Comparison of ENCODE assay signal across 27 mouse cellular contexts in genomic region chr9:106119075-106119474, GRCm38 (mm10). TPM values are rescaled to one million over a fixed set of nuclear protein-coding genes. Genes with fewer than 3 reads are reported as not detected.
DNase-seq lines count a peak whose midpoint lies in the region; ATAC-seq and TF ChIP-seq lines count a peak whose summit lies in the region.
"Had no signal": no experiment of that assay in that cellular context is flagged by ENCODE, and none has a peak within 500 bp of the region (broad histone marks: within the 10 kb centered on the region; RNA-seq: fewer than 3 reads in every experiment).

No protein-coding gene starts in this region.

- no peak overlapping the region for H3K9ac ChIP-seq in forebrain, postnatal 0 days
- no peak overlapping the region for H3K9ac ChIP-seq in forebrain, embryonic 11.5 days (ENCODE audit: low read length)
- H3K9ac ChIP-seq in midbrain, embryonic 14.5 days (replicated peaks; ENCODE audit: low read length): no peak overlapping the region
- no peak overlapping the region for H3K9ac ChIP-seq in midbrain, embryonic 15.5 days
- H3K9ac ChIP-seq: forebrain, embryonic 12.5 days; heart, embryonic 13.5 days; hindbrain, embryonic 14.5 days had no signal

- TF ChIP-seq CTCF in forebrain, postnatal 0 days (IDR thresholded peaks at IDR 0.05; ENCODE audit: low read depth): no peak

- peaks cover 3% of the 10 kb centered on the region; the same call in 1 of the 2 replicates for H3K27me3 ChIP-seq in forebrain, postnatal 0 days (ENCODE audit: insufficient read depth, low read length)
- H3K27me3 ChIP-seq in forebrain, embryonic 11.5 days (ENCODE audit: control insufficient read depth, insufficient read depth, low read length): no peaks in the 10 kb centered on the region
- H3K27me3 ChIP-seq in midbrain, embryonic 14.5 days (ENCODE audit: control insufficient read depth, insufficient read depth, low read length): no peaks in the 10 kb centered on the region
- H3K27me3 ChIP-seq in midbrain, embryonic 15.5 days (replicated peaks): 0 out of 2 replicates have a peak, but pooled peaks cover 4% of the 10 kb centered on the region
- H3K27me3 ChIP-seq: forebrain, embryonic 12.5 days had no signal

- no peak overlapping the region for H3K4me2 ChIP-seq in forebrain, postnatal 0 days (ENCODE audit: low read depth)
- no peak overlapping the region for H3K4me2 ChIP-seq in forebrain, embryonic 11.5 days (ENCODE audit: low read depth, low read length, severe bottlenecking)
- H3K4me2 ChIP-seq in midbrain, embryonic 14.5 days (ENCODE audit: low read length): no peak overlapping the region
- no peak overlapping the region for H3K4me2 ChIP-seq in midbrain, embryonic 15.5 days
- H3K4me2 ChIP-seq: forebrain, embryonic 12.5 days; heart, embryonic 13.5 days; hindbrain, embryonic 14.5 days had no signal

- peaks cover 7% of the 10 kb centered on the region; the same call in 1 of the 2 replicates for H3K4me1 ChIP-seq in forebrain, postnatal 0 days (ENCODE audit: insufficient read depth)
- H3K4me1 ChIP-seq in forebrain, embryonic 11.5 days (replicated peaks; ENCODE audit: control insufficient read depth, insufficient read depth, low read length): peaks cover 6% of the 10 kb centered on the region
- peaks cover 15% of the 10 kb centered on the region for H3K4me1 ChIP-seq in midbrain, embryonic 14.5 days (ENCODE audit: control insufficient read depth, insufficient read depth, low read length)
- H3K4me1 ChIP-seq in midbrain, embryonic 15.5 days: peaks cover 9% of the 10 kb centered on the region
- H3K4me1 ChIP-seq: heart, embryonic 13.5 days had no signal

- H3K27ac ChIP-seq in forebrain, postnatal 0 days (ENCODE audit: low read depth, low read length): no peak overlapping the region
- no peak overlapping the region for H3K27ac ChIP-seq in forebrain, embryonic 11.5 days (ENCODE audit: low read depth, low read length)
- H3K27ac ChIP-seq in midbrain, embryonic 14.5 days (replicated peaks; ENCODE audit: low read depth, low read length): no peak overlapping the region
- H3K27ac ChIP-seq in midbrain, embryonic 15.5 days: no peak overlapping the region
- H3K27ac ChIP-seq: forebrain, embryonic 12.5 days; gastrocnemius, adult 2 months; heart, embryonic 13.5 days; hindbrain, embryonic 14.5 days; hindbrain, postnatal 0 days had no signal

- peak; percentile 73 for ATAC-seq in forebrain, postnatal 0 days
- no peak for ATAC-seq in forebrain, embryonic 11.5 days (replicated peaks; ENCODE audit: low FRiP score)
- no peak for ATAC-seq in midbrain, embryonic 14.5 days (ENCODE audit: low FRiP score, low TSS enrichment)
- ATAC-seq in midbrain, embryonic 15.5 days (replicated peaks): no peak
- ATAC-seq: forebrain, embryonic 16.5 days; hindbrain, postnatal 0 days; inflammation-experienced regulatory T-cells, adult 6 months; intestine, embryonic 16.5 days; Patski had no signal

- no peak overlapping the region for H3K4me3 ChIP-seq in forebrain, postnatal 0 days (ENCODE audit: low read depth, low read length)
- no peak overlapping the region for H3K4me3 ChIP-seq in forebrain, embryonic 11.5 days (ENCODE audit: low read depth, low read length)
- no peak overlapping the region for H3K4me3 ChIP-seq in midbrain, embryonic 14.5 days (replicated peaks; ENCODE audit: low read depth, low read length)
- H3K4me3 ChIP-seq in midbrain, embryonic 15.5 days: no peak overlapping the region
- H3K4me3 ChIP-seq: forebrain, embryonic 12.5 days; gastrocnemius, adult 2 months; heart, embryonic 13.5 days had no signal

- 37% methylated on average over 9 of the region's 9 CpGs for WGBS in forebrain, postnatal 0 days
- 73% methylated on average over 9 of the region's 9 CpGs for WGBS in forebrain, embryonic 11.5 days
- 30% methylated on average over 9 of the region's 9 CpGs for WGBS in midbrain, embryonic 14.5 days
- 41% methylated on average over 9 of the region's 9 CpGs for WGBS in midbrain, embryonic 15.5 days

- H3K9me3 ChIP-seq in forebrain, postnatal 0 days (ENCODE audit: low read length): no peaks in the 10 kb centered on the region
- H3K9me3 ChIP-seq in forebrain, embryonic 11.5 days (ENCODE audit: control insufficient read depth, low read length): no peaks in the 10 kb centered on the region
- no peaks in the 10 kb centered on the region for H3K9me3 ChIP-seq in midbrain, embryonic 14.5 days (ENCODE audit: control insufficient read depth, low read length)
- no peaks in the 10 kb centered on the region for H3K9me3 ChIP-seq in midbrain, embryonic 15.5 days
- H3K9me3 ChIP-seq: forebrain, embryonic 12.5 days; G1E; heart, embryonic 13.5 days had no signal

- no peaks in the 10 kb centered on the region for H3K36me3 ChIP-seq in forebrain, postnatal 0 days (ENCODE audit: insufficient read depth)
- no peaks in the 10 kb centered on the region for H3K36me3 ChIP-seq in forebrain, embryonic 11.5 days (ENCODE audit: control insufficient read depth, insufficient read depth, low read length)
- H3K36me3 ChIP-seq in midbrain, embryonic 14.5 days (ENCODE audit: control insufficient read depth, insufficient read depth, low read length): no peaks in the 10 kb centered on the region
- no peaks in the 10 kb centered on the region for H3K36me3 ChIP-seq in midbrain, embryonic 15.5 days (replicated peaks)
- H3K36me3 ChIP-seq: forebrain, embryonic 12.5 days; G1E; heart, embryonic 13.5 days had no signal

- peak; percentile 58 for DNase-seq in forebrain, postnatal 0 days
- no peak for DNase-seq in forebrain, embryonic 11.5 days (ENCODE audit: low spot score)
- peak; percentile 43 for DNase-seq in midbrain, embryonic 14.5 days
- peak; percentile 19 for DNase-seq in R1 (ENCODE audit: low read depth, low spot score)
- DNase-seq in thymus, postnatal 4 days: no peak
- DNase-seq: adrenal gland, adult 2 months; adrenal gland, postnatal 14 days; B cell, adult 2 months; cerebellum, adult 18-20 months; cerebellum, adult 9-10 months; cerebellum, postnatal 14 days; gastrocnemius, adult 2 months; gastrocnemius, postnatal 14 days; heart, adult 18-20 months; heart, postnatal 14 days; heart, postnatal 4 days had no signal

RNA-seq across cellular contexts. Expression of gene Col6a4, which starts 22.5 kb away (rescaled TPM):
- 0.81 and 2.0 TPM in 2 replicates for total RNA-seq in forebrain, postnatal 0 days (2014; rRNA removed)
- polyA plus RNA-seq in forebrain, postnatal 0 days (2015; fragmentation: Nextera tagmentation; extraction: Ambion mirVana): 0.92 and 1.1 TPM in 2 replicates
- polyA plus RNA-seq in forebrain, embryonic 11.5 days (2014; fragmentation: Nextera tagmentation; extraction: Ambion mirVana): 0.32 and 0.53 TPM in 2 replicates
- polyA plus RNA-seq in midbrain, embryonic 14.5 days (2014; fragmentation: Nextera tagmentation; extraction: Ambion mirVana): 0.38 and 0.81 TPM in 2 replicates
- polyA plus RNA-seq in midbrain, embryonic 15.5 days (2015; fragmentation: Nextera tagmentation; extraction: Ambion mirVana): 1.8 TPM in 2 replicates
- total RNA-seq: gastrocnemius, adult 2 months had no signal
- polyA plus RNA-seq: embryonic facial prominence, embryonic 11.5 days; G1E; inflammation-experienced regulatory T-cells, adult 6 months had no signal

RNA-seq across cellular contexts. Expression of gene Glyctk, which starts 38.9 kb away (rescaled TPM):
- total RNA-seq in forebrain, postnatal 0 days (2014; rRNA removed): 2.0 and 3.0 TPM in 2 replicates
- 1.1 TPM in 2 replicates for polyA plus RNA-seq in forebrain, postnatal 0 days (2015; fragmentation: Nextera tagmentation; extraction: Ambion mirVana)
- 9.8 and 10.2 TPM in 2 replicates for polyA plus RNA-seq in forebrain, embryonic 11.5 days (2014; fragmentation: Nextera tagmentation; extraction: Ambion mirVana)
- polyA plus RNA-seq in midbrain, embryonic 14.5 days (2014; fragmentation: Nextera tagmentation; extraction: Ambion mirVana): 4.6 and 6.8 TPM in 2 replicates
- 4.5 and 4.9 TPM in 2 replicates for polyA plus RNA-seq in midbrain, embryonic 15.5 days (2015; fragmentation: Nextera tagmentation; extraction: Ambion mirVana)

RNA-seq across cellular contexts. Expression of gene Wdr82, which starts 51.7 kb away (rescaled TPM):
- 216 and 261 TPM in 2 replicates for total RNA-seq in forebrain, postnatal 0 days (2014; rRNA removed)
- polyA plus RNA-seq in forebrain, postnatal 0 days (2015; fragmentation: Nextera tagmentation; extraction: Ambion mirVana): 31.5 and 32.5 TPM in 2 replicates
- polyA plus RNA-seq in forebrain, embryonic 11.5 days (2014; fragmentation: Nextera tagmentation; extraction: Ambion mirVana): 33.5 and 34.6 TPM in 2 replicates
- polyA plus RNA-seq in midbrain, embryonic 14.5 days (2014; fragmentation: Nextera tagmentation; extraction: Ambion mirVana): 54.0 and 75.3 TPM in 2 replicates
- polyA plus RNA-seq in midbrain, embryonic 15.5 days (2015; fragmentation: Nextera tagmentation; extraction: Ambion mirVana): 40.5 and 41.1 TPM in 2 replicates

Comparison
In these comparisons a context has a peak if more than half of its experiments do, and no peak if none do; other contexts are left out.
1. DNase-seq: peak in forebrain, postnatal 0 days (single experiment), midbrain, embryonic 14.5 days (single experiment) and R1 (single experiment); none in forebrain, embryonic 11.5 days (single experiment) and thymus, postnatal 4 days (single experiment).